Mouse (Mus musculus) lung, postnatal 0 days (tissue): ENCODE data around the gene Acbd4. TPM values are rescaled to one million over a fixed set of nuclear protein-coding genes. Genes with fewer than 3 reads are reported as not detected.

Source experiments
- ATAC-seq: fragments of 200-750 bp; cut with Nextera tagmentation; 2 replicates; pipeline ENCODE4 v1.8.0; 2017; ENCODE audit warnings: moderate library complexity
- DNase-seq: peaks from one replicate; pipeline ENCODE4 v3.0.0-alpha.2; 2016; ENCODE audit warnings: low spot score
- H3K27ac ChIP-seq: fragments of 300-500 bp; sonication (generic); 2 replicates; pipeline ENCODE4 v1.5.1; 2014; ENCODE audit warnings: antibody characterized with exemption, mild to moderate bottlenecking, low read length, mixed read lengths
- H3K27me3 ChIP-seq: fragments of 300-500 bp; sonication (generic); replicated peaks from 2 replicates; pipeline ENCODE4 v1.6.1; 2014; ENCODE audit warnings: low read length, mixed read lengths; ENCODE audit not compliant: insufficient read depth
- H3K36me3 ChIP-seq: fragments of 300-500 bp; sonication (generic); 2 replicates; pipeline ENCODE4 v1.6.1; 2014; ENCODE audit warnings: low read length, mixed read lengths; ENCODE audit not compliant: insufficient read depth
- H3K4me1 ChIP-seq: fragments of 300-500 bp; sonication (generic); 2 replicates; pipeline ENCODE4 v1.6.1; 2014; ENCODE audit warnings: antibody characterized with exemption, low read depth, low read length, mixed read lengths; ENCODE audit not compliant: insufficient read depth
- H3K4me2 ChIP-seq: fragments of 300-500 bp; sonication (generic); replicated peaks from 2 replicates; pipeline ENCODE4 v1.6.1; 2014; ENCODE audit warnings: low read depth, mild to moderate bottlenecking, low read length, moderate library complexity, mixed read lengths
- H3K4me3 ChIP-seq: fragments of 300-500 bp; sonication (generic); 2 replicates; pipeline ENCODE4 v1.5.1; 2014; ENCODE audit warnings: low read depth, low read length
- H3K9ac ChIP-seq: fragments of 300-500 bp; sonication (generic); replicated peaks from 2 replicates; pipeline ENCODE4 v1.6.1; 2014; ENCODE audit warnings: low read depth, mild to moderate bottlenecking
- H3K9me3 ChIP-seq: fragments of 300-500 bp; sonication (generic); 2 replicates; pipeline ENCODE4 v1.6.1; 2016; ENCODE audit warnings: low read length, mixed read lengths
- CTCF ChIP-seq: IDR thresholded peaks from 2 replicates; pipeline ENCODE4 v1.5.1; 2016; ENCODE audit warnings: antibody characterized with exemption, mild to moderate bottlenecking
- EP300 ChIP-seq: IDR thresholded peaks from 2 replicates; pipeline ENCODE4 v1.6.1; 2016; ENCODE audit warnings: antibody characterized with exemption, mild to moderate bottlenecking, control low read depth
- WGBS: fragments of 180-500 bp; shearing (Covaris S2); extraction: QIAGEN DNeasy Blood & Tissue Kit; methylation state at CpG from one replicate; pipeline ENCODE4 v1.1.7; 2014; 5-methylcytosine and 5-hydroxymethylcytosine counted together
- polyA plus RNA-seq: library from polyadenylated mRNA; unstranded; fragments of >200 nt; fragmentation: Nextera tagmentation; extraction: Ambion mirVana; gene quantifications from 2 replicates; pipeline ENCODE4 v1.2.1, GENCODE M21; 2015

The Acbd4 gene
- polyA plus RNA-seq, 1 experiment from 2014 or later = 34.5 TPM

GRCm38 (mm10) chr11:103066191-103067050, 35.1 kb upstream of the Acbd4 start:
- ATAC-seq = no peak
- H3K4me2 ChIP-seq = no peak overlapping the region
- TF ChIP-seq EP300 (no peak), CTCF (no peak)
- no peak for DNase-seq
- H3K4me3 ChIP-seq = no peak overlapping the region
- 0 out of 2 replicates have a peak overlapping the region, but pooled peaks have one; percentile 11 for H3K27ac ChIP-seq
- H3K27me3 ChIP-seq = no peaks in the 10 kb centered on the region
- H3K36me3 ChIP-seq = peaks cover 22% of the 10 kb centered on the region
- no peak overlapping the region for H3K9ac ChIP-seq
- H3K9me3 ChIP-seq = no peaks in the 10 kb centered on the region
- H3K4me1 ChIP-seq = no peaks in the 10 kb centered on the region
- WGBS = 90% methylated on average over 14 of the region's 14 CpGs

- H3K27ac ChIP-seq = peak overlapping the region; percentile 11; the same call in 1 of the 2 replicates
- no peaks in the 10 kb centered on the region for H3K4me1 ChIP-seq
- WGBS = 69% methylated on average over 6 of the region's 6 CpGs
- H3K9ac ChIP-seq = no peak overlapping the region
- no peaks in the 10 kb centered on the region for H3K9me3 ChIP-seq
- ATAC-seq = no peak
- no peak overlapping the region for H3K4me2 ChIP-seq
- no peak for DNase-seq
- no peak overlapping the region for H3K4me3 ChIP-seq
- peaks cover 18% of the 10 kb centered on the region for H3K36me3 ChIP-seq
- H3K27me3 ChIP-seq = no peaks in the 10 kb centered on the region
- TF ChIP-seq CTCF = no peak
- TF ChIP-seq EP300 = no peak
Observed at GRCm38 (mm10) chr11:103067051-103067361, 34.5 kb upstream of the Acbd4 start.

- no peaks in the 10 kb centered on the region for H3K27me3 ChIP-seq
- H3K9me3 ChIP-seq = no peaks in the 10 kb centered on the region
- peak; percentile 91 for ATAC-seq
- 43% methylated on average over 8 of the region's 8 CpGs for WGBS
- TF ChIP-seq CTCF = no peak
- TF ChIP-seq EP300 = peak; percentile 53; the same call in 1 of the 2 replicates
- no peaks in the 10 kb centered on the region for H3K4me1 ChIP-seq
- H3K9ac ChIP-seq = no peak overlapping the region
- peak overlapping the region; percentile 33 for H3K27ac ChIP-seq
- H3K4me2 ChIP-seq = no peak overlapping the region
- peak; percentile 86 for DNase-seq
- H3K36me3 ChIP-seq = peaks cover 15% of the 10 kb centered on the region
- no peak overlapping the region for H3K4me3 ChIP-seq
Observed at GRCm38 (mm10) chr11:103067457-103068001, 34.0 kb upstream of the Acbd4 start.

- H3K36me3 ChIP-seq = peaks cover 15% of the 10 kb centered on the region
- H3K9me3 ChIP-seq = no peaks in the 10 kb centered on the region
- H3K27ac ChIP-seq = peak overlapping the region; percentile 33
- H3K4me1 ChIP-seq = no peaks in the 10 kb centered on the region
- H3K27me3 ChIP-seq = no peaks in the 10 kb centered on the region
- TF ChIP-seq EP300 (no peak), CTCF (no peak)
- no peak overlapping the region for H3K9ac ChIP-seq
- no peak overlapping the region for H3K4me3 ChIP-seq
- no peak for DNase-seq
- ATAC-seq = no peak
- WGBS = 91% methylated on average over 4 of the region's 4 CpGs
- H3K4me2 ChIP-seq = no peak overlapping the region
Observed at GRCm38 (mm10) chr11:103068272-103068671, 33.2 kb upstream of the Acbd4 start.

- H3K4me2 ChIP-seq = no peak overlapping the region
- H3K27ac ChIP-seq = no peak overlapping the region
- H3K4me1 ChIP-seq = no peaks in the 10 kb centered on the region
- H3K36me3 ChIP-seq = peaks cover 15% of the 10 kb centered on the region
- TF ChIP-seq CTCF = no peak
- no peak for TF ChIP-seq EP300
- ATAC-seq = no peak
- H3K9ac ChIP-seq = no peak overlapping the region
- DNase-seq = no peak
- H3K27me3 ChIP-seq = no peaks in the 10 kb centered on the region
- no peak overlapping the region for H3K4me3 ChIP-seq
- 95% methylated on average over 11 of the region's 11 CpGs for WGBS
- no peaks in the 10 kb centered on the region for H3K9me3 ChIP-seq
Observed at GRCm38 (mm10) chr11:103068884-103069283, 32.6 kb upstream of the Acbd4 start.

- TF ChIP-seq EP300 (no peak), CTCF (no peak)
- H3K9ac ChIP-seq = no peak overlapping the region
Observed at GRCm38 (mm10) chr11:103069731-103070130, 31.8 kb upstream of the Acbd4 start.

More at GRCm38 (mm10) chr11:103069731-103070130, 31.8 kb upstream of the Acbd4 start:
- Histone ChIP-seq H3K4me2 (no peak overlapping the region), H3K4me3 (no peak overlapping the region), H3K27ac (no peak overlapping the region), H3K36me3 (peaks cover 15% of the 10 kb centered on the region), H3K9me3 (no peaks in the 10 kb centered on the region), H3K4me1 (no peaks in the 10 kb centered on the region), H3K27me3 (no peaks in the 10 kb centered on the region)
- no peak for DNase-seq
- 98% methylated on average over 2 of the region's 2 CpGs for WGBS
- ATAC-seq = no peak
